Mouse (Mus musculus): ENCODE measurements around the gene Gm1043.

The Gm1043 gene

GRCm38 (mm10) chr5:37109280-37109849 lies 24.2 kb downstream of the Gm1043 start:
- DNase-seq (ENCODE audit: low read depth): peak; percentile 91

GRCm38 (mm10) chr5:37112389-37112788 lies 27.2 kb downstream of the Gm1043 start:
- no peak for DNase-seq (ENCODE audit: low read depth)

GRCm38 (mm10) chr5:37117126-37117525 lies 32.0 kb downstream of the Gm1043 start:
- no peak for DNase-seq (ENCODE audit: low read depth)

GRCm38 (mm10) chr5:37118242-37118641 lies 33.1 kb downstream of the Gm1043 start:
- DNase-seq (ENCODE audit: low read depth): peak; percentile 56

GRCm38 (mm10) chr5:37121186-37121680 lies 36.1 kb downstream of the Gm1043 start:
- DNase-seq (ENCODE audit: low read depth): no peak

GRCm38 (mm10) chr5:37131841-37132240 lies 46.7 kb downstream of the Gm1043 start:
- no peak for DNase-seq (ENCODE audit: low read depth)

GRCm38 (mm10) chr5:37141745-37142144 lies 56.6 kb downstream of the Gm1043 start:
- DNase-seq (ENCODE audit: low read depth): no peak

GRCm38 (mm10) chr5:37147536-37147935 lies 62.4 kb downstream of the Gm1043 start:
- DNase-seq (ENCODE audit: low read depth): peak; percentile 73

- no peak for DNase-seq (ENCODE audit: low read depth)
Measured at GRCm38 (mm10) chr5:37150650-37151049, 65.5 kb downstream of the Gm1043 start.

- DNase-seq (ENCODE audit: low read depth): no peak
Measured at GRCm38 (mm10) chr5:37154472-37154871, 69.3 kb downstream of the Gm1043 start.

- DNase-seq (ENCODE audit: low read depth): no peak
Measured at GRCm38 (mm10) chr5:37158408-37158807, 73.2 kb downstream of the Gm1043 start.

- peak; percentile 34 for DNase-seq (ENCODE audit: low read depth)
Measured at GRCm38 (mm10) chr5:37162871-37163781, 78.0 kb downstream of the Gm1043 start.

- no peak for DNase-seq (ENCODE audit: low read depth)
Measured at GRCm38 (mm10) chr5:37176466-37176865, 91.3 kb downstream of the Gm1043 start.

GRCm38 (mm10) chr5:37177061-37177460 lies 91.9 kb downstream of the Gm1043 start:
- no peak for DNase-seq (ENCODE audit: low read depth)

- DNase-seq (ENCODE audit: low read depth): no peak
Measured at GRCm38 (mm10) chr5:37178811-37179210, 93.6 kb downstream of the Gm1043 start.

GRCm38 (mm10) chr5:37179872-37180271 lies 94.7 kb downstream of the Gm1043 start:
- no peak for DNase-seq (ENCODE audit: low read depth)

GRCm38 (mm10) chr5:37180624-37181023 lies 95.5 kb downstream of the Gm1043 start:
- no peak for DNase-seq (ENCODE audit: low read depth)

GRCm38 (mm10) chr5:37184605-37185004 lies 99.4 kb downstream of the Gm1043 start:
- DNase-seq (ENCODE audit: low read depth): no peak

- DNase-seq (ENCODE audit: low read depth): no peak
Measured at GRCm38 (mm10) chr5:37190378-37190777, 105.2 kb downstream of the Gm1043 start.

- no peak for DNase-seq (ENCODE audit: low read depth)
Measured at GRCm38 (mm10) chr5:37196196-37196595, 111.0 kb downstream of the Gm1043 start.

- DNase-seq (ENCODE audit: low read depth): peak; percentile 21
Measured at GRCm38 (mm10) chr5:37196666-37197250, 111.6 kb downstream of the Gm1043 start.

- no peak for DNase-seq (ENCODE audit: low read depth)
Measured at GRCm38 (mm10) chr5:37197423-37197822, 112.3 kb downstream of the Gm1043 start.

Data from naive thymus-derived CD4-positive, alpha-beta T cell, adult 2 months (primary cell).